Mouse (Mus musculus) intestine, postnatal 0 days (tissue): Measurements from ENCODE around the gene Egln1. TPM values are rescaled to one million over a fixed set of nuclear protein-coding genes. Genes with fewer than 3 reads are reported as not detected.
A peak's percentile ranks its signal among the peaks of the same experiment; 100 is the strongest.

ENCODE experiments used
- ATAC-seq: fragments of 200-750 bp; cut with Nextera tagmentation; 2 replicates; pipeline ENCODE4 v1.8.0; 2017; ENCODE audit warnings: mild to moderate bottlenecking, moderate TSS enrichment, moderate library complexity
- H3K27ac ChIP-seq: fragments of 300-500 bp; sonication (generic); 2 replicates; pipeline ENCODE4 v1.5.1; 2014; ENCODE audit warnings: mild to moderate bottlenecking, low read depth, low read length, moderate library complexity
- H3K27me3 ChIP-seq: fragments of 300-500 bp; sonication (generic); replicated peaks from 2 replicates; pipeline ENCODE4 v1.6.1; 2014; ENCODE audit warnings: low read length, mixed read lengths; ENCODE audit not compliant: control insufficient read depth, insufficient read depth
- H3K36me3 ChIP-seq: fragments of 300-500 bp; sonication (generic); 2 replicates; pipeline ENCODE4 v1.6.1; 2014; ENCODE audit warnings: mild to moderate bottlenecking, moderate library complexity; ENCODE audit not compliant: control insufficient read depth, insufficient read depth
- H3K4me1 ChIP-seq: fragments of 300-500 bp; sonication (generic); replicated peaks from 2 replicates; pipeline ENCODE4 v1.6.1; 2014; ENCODE audit warnings: antibody characterized with exemption, low read length, mixed read lengths; ENCODE audit not compliant: control insufficient read depth, insufficient read depth
- H3K4me2 ChIP-seq: fragments of 300-500 bp; sonication (generic); replicated peaks from 2 replicates; pipeline ENCODE4 v1.6.1; 2014; ENCODE audit warnings: low read depth, mild to moderate bottlenecking, moderate library complexity
- H3K4me3 ChIP-seq: fragments of 300-500 bp; sonication (generic); 2 replicates; pipeline ENCODE4 v1.5.1; 2014; ENCODE audit warnings: low read depth, low read length
- H3K9ac ChIP-seq: fragments of 300-500 bp; sonication (generic); 2 replicates; pipeline ENCODE4 v1.6.1; 2014; ENCODE audit warnings: mild to moderate bottlenecking, low read depth, low read length
- H3K9me3 ChIP-seq: fragments of 300-500 bp; sonication (generic); 2 replicates; pipeline ENCODE4 v1.6.1; 2016; ENCODE audit warnings: mixed run types; ENCODE audit not compliant: control insufficient read depth
- CTCF ChIP-seq: sonication (generic); IDR thresholded peaks from 2 replicates; pipeline ENCODE4 v1.5.1; 2016; ENCODE audit warnings: low read depth, mild to moderate bottlenecking, control low read depth, antibody characterized with exemption, moderate library complexity
- WGBS: fragments of 180-500 bp; shearing (Covaris S2); extraction: QIAGEN DNeasy Blood & Tissue Kit; methylation state at CpG from one replicate; pipeline ENCODE4 v1.1.7; 2014; 5-methylcytosine and 5-hydroxymethylcytosine counted together
- polyA plus RNA-seq: library from polyadenylated mRNA; unstranded; fragments of >200 nt; fragmentation: Nextera tagmentation; extraction: Ambion mirVana; gene quantifications from 2 replicates; pipeline ENCODE4 v1.2.1, GENCODE M21; 2015

Egln1 gene
- polyA plus RNA-seq, 1 experiment from 2014 or later = 8.2 TPM

DNA sequence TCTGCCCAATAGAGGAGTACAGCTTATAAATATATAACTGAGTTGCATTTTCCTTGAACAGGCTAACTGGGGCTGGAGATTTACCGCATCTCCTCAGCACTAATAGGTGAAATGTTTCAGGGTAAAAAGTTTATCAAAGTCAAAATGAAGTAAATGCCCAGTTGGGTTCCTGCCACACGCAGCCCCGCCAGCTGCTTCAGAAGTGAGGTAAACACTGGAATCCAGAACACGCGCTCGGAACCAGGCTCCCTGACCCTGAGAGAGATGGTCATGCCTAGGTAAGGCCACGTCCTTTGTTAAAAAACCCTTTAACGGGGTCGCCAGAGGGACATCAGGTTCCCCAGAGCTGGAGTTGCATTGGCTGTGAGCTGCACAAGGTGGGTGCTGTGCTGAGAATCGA is 12.4 kb downstream of the Egln1 start:
- no peak for TF ChIP-seq CTCF
- no peak for ATAC-seq
- 88% methylated on average over 10 of the region's 10 CpGs for WGBS
- Histone ChIP-seq H3K27ac (no peak overlapping the region), H3K36me3 (peaks cover 11% of the 10 kb centered on the region; the same call in 1 of the 2 replicates), H3K4me1 (no peaks in the 10 kb centered on the region), H3K27me3 (no peaks in the 10 kb centered on the region), H3K4me2 (no peak overlapping the region), H3K4me3 (no peak overlapping the region), H3K9me3 (no peaks in the 10 kb centered on the region), H3K9ac (no peak overlapping the region)

GRCm38 (mm10) chr8:124935116-124935515 is 14.0 kb downstream of the Egln1 start:
- Histone ChIP-seq H3K27ac (no peak overlapping the region), H3K27me3 (no peaks in the 10 kb centered on the region), H3K9ac (no peak overlapping the region), H3K4me1 (no peaks in the 10 kb centered on the region), H3K4me3 (no peak overlapping the region), H3K4me2 (no peak overlapping the region), H3K36me3 (peaks cover 4% of the 10 kb centered on the region; the same call in 1 of the 2 replicates), H3K9me3 (no peaks in the 10 kb centered on the region)
- no peak for TF ChIP-seq CTCF
- no peak for ATAC-seq
- WGBS = 84% methylated on average over 5 of the region's 5 CpGs

DNA sequence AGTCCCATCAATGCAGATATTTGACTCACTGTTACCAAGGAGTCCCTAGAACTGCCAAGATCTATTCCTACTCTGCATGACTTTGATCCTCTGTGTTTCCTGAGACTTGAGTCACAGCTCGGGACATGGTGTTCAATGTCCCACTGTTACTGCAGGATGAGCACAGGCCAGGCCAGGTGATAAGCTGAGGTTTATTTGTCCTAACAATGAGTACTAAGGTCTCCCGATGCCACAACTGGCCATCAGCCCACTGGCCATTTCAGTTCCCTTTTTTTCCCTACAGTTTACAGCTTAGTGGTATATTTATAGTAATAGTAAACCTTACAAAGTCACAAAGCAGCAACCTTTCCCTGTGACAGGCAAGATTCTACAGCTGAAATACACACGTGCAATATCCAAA is 16.7 kb downstream of the Egln1 start:
- H3K9ac ChIP-seq = no peak overlapping the region
- ATAC-seq = peak; percentile 36; the same call in 1 of the 2 replicates
- H3K4me2 ChIP-seq = no peak overlapping the region
- 57% methylated on average over 3 of the region's 3 CpGs for WGBS
- no peak overlapping the region for H3K4me3 ChIP-seq
- no peak for TF ChIP-seq CTCF
- no peak overlapping the region for H3K27ac ChIP-seq
- no peaks in the 10 kb centered on the region for H3K4me1 ChIP-seq
- no peaks in the 10 kb centered on the region for H3K36me3 ChIP-seq
- no peaks in the 10 kb centered on the region for H3K27me3 ChIP-seq
- no peaks in the 10 kb centered on the region for H3K9me3 ChIP-seq

GRCm38 (mm10) chr8:124930649-124931048 is 18.5 kb downstream of the Egln1 start:
- Histone ChIP-seq H3K9me3 (no peaks in the 10 kb centered on the region), H3K4me3 (no peak overlapping the region), H3K4me1 (no peaks in the 10 kb centered on the region), H3K27ac (no peak overlapping the region), H3K9ac (no peak overlapping the region), H3K27me3 (no peaks in the 10 kb centered on the region), H3K4me2 (no peak overlapping the region), H3K36me3 (no peaks in the 10 kb centered on the region)
- ATAC-seq = no peak
- WGBS = 88% methylated on average over 4 of the region's 4 CpGs
- TF ChIP-seq CTCF = peak; percentile 45

DNA sequence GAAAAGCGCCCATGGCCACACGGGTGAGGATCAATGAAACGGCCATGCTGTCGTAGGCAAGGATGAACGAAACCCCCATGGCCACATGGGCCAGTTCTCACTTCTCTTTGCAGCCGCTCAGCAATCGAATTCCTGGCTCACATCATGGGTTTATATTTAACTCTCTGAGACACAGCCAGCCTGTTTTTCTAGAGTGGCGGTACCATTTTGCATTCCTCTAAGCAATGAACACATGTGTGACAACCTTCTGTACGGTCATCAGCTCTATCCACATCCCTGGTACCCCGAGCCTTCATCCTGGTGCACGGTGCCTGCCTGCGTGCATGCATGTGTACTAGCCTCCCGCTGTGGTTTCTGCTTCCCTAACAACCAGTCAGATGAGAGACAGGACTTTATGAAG is 19.0 kb downstream of the Egln1 start:
- Histone ChIP-seq H3K4me1 (no peaks in the 10 kb centered on the region), H3K4me2 (no peak overlapping the region), H3K27ac (no peak overlapping the region), H3K4me3 (no peak overlapping the region), H3K9ac (no peak overlapping the region), H3K27me3 (no peaks in the 10 kb centered on the region), H3K9me3 (no peaks in the 10 kb centered on the region), H3K36me3 (no peaks in the 10 kb centered on the region)
- WGBS = 82% methylated on average over 13 of the region's 13 CpGs
- ATAC-seq = no peak
- TF ChIP-seq CTCF = no peak

GRCm38 (mm10) chr8:124929006-124929405 is 20.1 kb downstream of the Egln1 start:
- H3K27me3 ChIP-seq = no peaks in the 10 kb centered on the region
- no peak overlapping the region for H3K4me3 ChIP-seq
- TF ChIP-seq CTCF = no peak
- no peaks in the 10 kb centered on the region for H3K4me1 ChIP-seq
- no peak overlapping the region for H3K9ac ChIP-seq
- H3K4me2 ChIP-seq = no peak overlapping the region
- no peak overlapping the region for H3K27ac ChIP-seq
- no peak for ATAC-seq
- WGBS = 84% methylated on average over 11 of the region's 11 CpGs
- H3K36me3 ChIP-seq = no peaks in the 10 kb centered on the region
- H3K9me3 ChIP-seq = no peaks in the 10 kb centered on the region

DNA sequence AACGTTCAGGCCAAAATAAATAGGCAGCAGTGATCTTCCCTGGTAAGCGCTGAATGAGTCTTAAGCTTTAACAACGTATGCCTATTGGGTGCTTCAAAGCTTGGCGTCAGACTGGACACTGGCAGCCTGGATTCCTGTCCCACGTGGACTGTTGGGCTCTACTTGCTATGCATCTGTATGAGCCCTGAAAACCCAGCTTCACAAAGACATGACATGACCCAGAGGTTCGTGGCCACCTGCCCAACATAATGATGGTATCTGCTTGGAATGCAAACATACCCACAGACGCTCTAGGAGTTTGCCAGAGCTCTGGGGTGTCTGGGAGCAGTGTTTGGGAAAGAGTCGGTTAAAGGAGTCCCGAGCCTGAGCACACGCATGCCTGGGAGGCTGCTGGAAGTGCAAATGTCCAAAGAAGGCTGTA is 22.8 kb downstream of the Egln1 start:
- Histone ChIP-seq H3K4me3 (no peak overlapping the region), H3K27me3 (no peaks in the 10 kb centered on the region), H3K27ac (peak overlapping the region; percentile 70; the same call in 1 of the 2 replicates), H3K9ac (no peak overlapping the region), H3K36me3 (no peaks in the 10 kb centered on the region), H3K4me2 (no peak overlapping the region), H3K4me1 (peaks cover 10% of the 10 kb centered on the region; the same call in 1 of the 2 replicates), H3K9me3 (no peaks in the 10 kb centered on the region)
- no peak for TF ChIP-seq CTCF
- peak; percentile 22; the same call in 1 of the 2 replicates for ATAC-seq
- 44% methylated on average over 10 of the region's 10 CpGs for WGBS
